Mouse (Mus musculus) olfactory bulb, adult 2 months (tissue): ENCODE measurements around the gene Htr3b.

Source experiments
- CTCF ChIP-seq: fragments of 200-500 bp; IDR thresholded peaks from 2 replicates; pipeline ENCODE4 v1.5.1; 2012; ENCODE audit warnings: low read depth, mild to moderate bottlenecking, low read length, moderate library complexity; ENCODE audit not compliant: insufficient read depth
- POLR2A ChIP-seq: fragments of 200-500 bp; IDR thresholded peaks from 2 replicates; pipeline ENCODE4 v1.6.1; 2012; ENCODE audit warnings: mild to moderate bottlenecking, low read depth, low read length, moderate library complexity; ENCODE audit not compliant: insufficient read depth

DNA sequence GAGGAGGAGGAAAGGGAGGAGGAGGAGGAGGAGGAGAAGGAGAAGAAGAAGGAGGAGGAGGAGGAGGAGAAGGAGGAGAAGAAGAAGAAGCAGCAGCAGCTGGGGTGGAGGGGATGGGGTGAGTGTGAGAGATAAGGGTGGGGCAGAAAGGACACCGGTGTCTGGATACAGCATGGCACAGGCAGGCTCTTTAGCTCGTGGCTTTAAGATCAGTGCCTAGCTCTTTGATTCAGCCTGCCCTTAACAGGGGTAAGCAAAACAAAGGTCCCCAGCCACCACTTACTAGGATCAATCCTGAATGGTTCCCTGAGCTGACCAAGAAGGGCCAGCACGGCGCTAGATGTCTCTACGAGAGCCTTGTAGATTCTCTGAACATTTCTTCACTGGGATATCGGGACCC is 70.0 kb downstream of the Htr3b start:
- TF ChIP-seq POLR2A (no peak), CTCF (no peak)
